Mouse (Mus musculus) layer of hippocampus, adult 8-10 months (tissue): ENCODE data around the gene Ppp4r3b. TPM values are rescaled to one million over a fixed set of nuclear protein-coding genes. Genes with fewer than 3 reads are reported as not detected.

Experiments
- DNase-seq, 2 experiments: peaks; one replicate each; pipeline ENCODE4 v3.0.0; 2022; ENCODE audit warnings: low spot score in 2 of 2
- total RNA-seq, 4 experiments: library from RNA; stranded (reverse); gene quantifications; 2 replicates each; pipeline ENCODE4 v1.2.4; 2022

Ppp4r3b gene
- total RNA-seq, 4 experiments from 2014 or later, result 51.9 to 63.9 (median 56.3) TPM

DNA sequence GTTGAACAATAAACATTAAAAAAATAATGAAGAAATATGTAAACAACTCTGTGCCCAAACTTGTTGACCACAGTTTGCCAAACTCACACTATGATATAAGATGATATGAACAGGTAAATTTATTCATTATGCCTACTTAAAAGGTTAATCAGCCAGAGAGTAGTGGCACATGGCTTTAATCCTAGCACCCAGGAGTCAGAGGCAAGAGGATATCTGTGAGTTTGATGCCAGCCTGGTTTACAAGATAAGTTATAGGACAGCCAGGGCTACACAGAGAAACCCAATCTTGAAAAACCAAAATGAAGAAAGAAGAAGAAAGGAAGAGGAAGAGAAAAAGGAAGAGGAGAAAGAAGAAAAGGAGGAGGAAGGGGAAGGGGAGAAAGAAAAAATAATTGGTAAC is 64.7 kb downstream of the Ppp4r3b start:
- DNase-seq, result no peak

DNA sequence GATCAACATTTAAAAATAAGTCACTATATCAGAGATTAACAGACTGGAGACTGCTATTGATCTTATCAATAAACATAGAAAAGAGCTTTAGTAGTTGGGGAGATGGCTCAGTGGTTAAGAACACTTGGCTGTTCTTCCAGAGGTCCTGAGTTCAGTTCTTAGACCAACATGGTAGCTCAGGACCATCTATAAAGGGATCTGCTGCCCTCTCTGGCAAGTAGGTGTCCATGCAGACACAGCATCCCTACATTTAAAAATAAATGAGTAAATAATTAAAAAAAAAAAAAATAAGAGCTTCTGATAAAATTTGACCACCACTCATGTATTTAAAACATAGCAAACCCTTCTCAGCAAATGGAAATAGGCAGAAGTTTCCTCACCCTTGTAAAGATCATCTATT is 65.4 kb downstream of the Ppp4r3b start:
- no peak for DNase-seq

- no peak for DNase-seq
These were observed 65.9 kb downstream of the Ppp4r3b start for GRCm38 (mm10) chr11:29238551-29238950.

DNA sequence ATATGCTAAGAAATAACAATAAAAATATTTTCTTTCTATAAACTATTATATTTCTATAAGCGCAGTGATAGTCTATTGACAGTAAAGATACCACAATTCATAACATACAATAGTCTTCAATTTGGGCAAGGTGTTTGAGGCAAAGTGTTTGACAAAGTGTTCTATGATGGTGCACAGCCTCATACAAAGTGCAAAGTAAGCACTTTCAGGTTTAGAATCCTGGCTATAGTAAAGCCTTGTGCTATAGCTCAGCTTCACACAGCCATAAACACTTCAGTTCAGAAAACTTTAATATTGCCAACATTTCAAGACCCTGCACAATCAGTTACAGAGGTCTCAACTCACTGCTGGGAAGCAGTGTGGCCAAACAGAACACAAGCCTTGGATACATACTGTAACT is 66.7 kb downstream of the Ppp4r3b start:
- DNase-seq, result no peak

DNA sequence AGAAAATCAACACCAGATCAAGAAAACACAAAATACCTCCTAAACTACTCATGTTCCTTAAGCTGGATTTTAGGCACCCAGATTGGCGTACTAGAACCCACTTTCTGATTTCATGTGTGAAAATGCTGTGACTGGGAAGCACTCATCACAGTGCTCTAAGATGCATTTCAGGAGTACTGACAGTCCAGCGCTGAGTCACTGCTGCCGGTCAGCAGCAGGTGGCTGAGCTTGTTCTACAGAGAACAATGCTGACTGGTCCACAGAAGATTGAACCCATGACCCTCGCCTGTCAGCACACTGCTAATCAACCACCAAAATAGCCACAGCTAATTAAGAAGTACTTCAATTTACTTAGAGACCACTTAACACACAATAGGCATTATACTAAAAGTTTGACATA is 69.3 kb downstream of the Ppp4r3b start:
- no peak for DNase-seq

- no peak for DNase-seq
These were observed 73.3 kb downstream of the Ppp4r3b start for GRCm38 (mm10) chr11:29245988-29246387.

DNA sequence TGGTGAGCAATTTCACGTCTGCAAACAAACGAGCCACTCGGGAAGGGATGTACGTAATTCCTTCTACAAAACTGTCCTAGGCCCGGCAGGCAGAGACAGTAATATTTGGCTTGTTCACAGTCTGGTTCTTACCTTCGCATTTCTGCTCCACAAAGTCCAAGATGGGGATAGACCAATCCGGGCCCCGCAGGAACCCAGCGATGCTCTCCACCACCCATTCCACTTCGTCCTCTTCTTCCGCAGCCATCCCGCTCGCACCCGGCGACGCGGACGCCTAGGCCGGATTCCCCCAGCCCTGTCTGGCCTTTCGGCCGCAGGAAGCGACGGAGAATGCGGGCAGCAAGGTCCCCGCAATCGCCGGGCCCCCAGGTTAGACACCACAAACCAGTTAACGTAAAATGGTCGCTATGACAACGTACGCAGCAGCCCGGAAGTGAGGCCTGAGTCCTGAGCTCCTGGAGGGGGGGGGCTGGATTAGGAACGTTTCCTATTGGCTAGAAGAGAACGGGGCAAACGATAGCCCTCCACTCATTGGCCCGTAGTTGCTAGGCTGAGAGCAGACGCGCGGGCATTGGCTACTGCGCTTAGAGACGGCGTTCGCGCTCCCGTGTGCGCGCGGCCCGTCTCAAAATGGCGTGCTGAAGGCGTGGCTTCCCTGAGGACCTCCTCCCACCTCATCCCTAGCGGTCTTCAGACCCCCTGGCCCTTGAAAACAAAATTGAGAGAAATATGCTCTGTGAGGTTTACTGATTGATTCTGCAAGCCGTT is 74.4 kb downstream of the Ppp4r3b start, which contains the start of gene Cfap36:
Cfap36 (minus strand) TSS at position 527 of the 768 bp plus-strand sequence.
- peak; percentile 94 to 95 for DNase-seq

DNA sequence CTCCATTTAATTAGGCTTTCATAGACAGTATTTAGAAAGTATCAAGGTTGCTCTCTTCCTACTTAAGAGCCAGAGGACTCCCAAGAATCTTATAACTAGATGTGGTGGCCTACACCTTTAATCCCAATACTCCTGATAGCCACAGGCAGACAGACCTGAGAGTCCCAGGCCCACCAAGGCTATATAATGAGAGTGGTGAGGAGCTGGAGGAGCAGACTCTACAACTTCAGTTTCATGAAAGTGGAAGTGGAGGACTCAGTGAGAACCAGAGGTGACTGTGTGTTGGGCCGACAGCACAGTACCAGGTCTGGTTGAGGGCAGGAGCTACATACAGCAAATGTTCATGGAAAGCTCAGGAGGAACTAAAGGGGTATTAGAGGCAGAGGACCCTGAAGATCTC is 75.0 kb downstream of the Ppp4r3b start:
- no peak for DNase-seq

GRCm38 (mm10) chr11:29248386-29248785 is 75.7 kb downstream of the Ppp4r3b start:
- DNase-seq, result no peak

DNA sequence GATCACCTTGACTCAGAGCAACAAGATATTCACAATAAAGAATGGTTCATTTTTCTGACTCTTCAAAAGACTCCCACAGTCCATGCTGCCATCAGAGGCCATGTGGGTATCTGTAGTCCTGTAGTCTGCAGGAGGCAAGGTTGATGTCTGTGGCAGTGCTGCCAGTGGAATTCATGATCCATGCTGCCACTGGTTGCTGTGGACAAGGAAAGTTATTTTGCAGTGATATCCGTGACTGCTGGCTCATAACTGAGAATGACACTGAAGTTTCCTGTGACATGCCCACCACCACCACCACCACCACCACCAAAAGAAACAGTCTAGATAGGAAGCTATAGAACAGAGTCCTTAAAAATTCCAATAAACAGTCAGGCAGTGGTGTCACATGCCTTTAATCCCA is 82.0 kb downstream of the Ppp4r3b start:
- no peak for DNase-seq

- DNase-seq, result peak in 1 of 2 experiments; percentile 38
These were observed 95.1 kb downstream of the Ppp4r3b start for GRCm38 (mm10) chr11:29267824-29268223.

Other genes starting within 250 kb of the Ppp4r3b start
- gene Pnpt1, start 42.1 kb upstream of the Ppp4r3b start, total RNA-seq, result 10 to 100 TPM; 24.4 to 29.0 (median 26.2) TPM
- 100 to 1,000 TPM; 116 to 133 (median 130) TPM for gene Cfap36, start 74.5 kb downstream of the Ppp4r3b start, total RNA-seq
- gene Ccdc88a, start 200.8 kb downstream of the Ppp4r3b start, total RNA-seq, result 10 to 100 TPM; 52.6 to 66.1 (median 63.0) TPM